8 mouse cellular contexts compared by ENCODE assay signal in the genomic region with DNA sequence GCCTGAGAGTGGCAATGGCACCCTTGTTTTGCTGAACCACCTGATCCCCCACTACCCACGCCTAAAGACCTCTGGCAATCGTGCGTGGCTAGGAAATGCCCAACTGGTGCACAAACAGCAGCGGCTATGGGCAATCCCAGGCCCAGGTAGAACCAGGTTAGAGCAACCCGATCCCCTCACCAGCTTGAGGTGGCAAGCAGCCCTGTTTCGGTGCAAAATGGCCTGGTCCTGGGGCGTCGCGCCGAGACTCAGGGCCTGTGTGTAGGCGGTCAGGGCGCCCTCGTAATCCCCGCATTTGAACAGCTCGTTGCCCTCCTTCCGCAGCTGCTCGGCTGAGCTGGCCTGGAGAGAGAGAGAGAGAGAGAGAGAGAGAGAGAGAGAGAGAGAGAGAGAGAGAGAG. TPM values are rescaled to one million over a fixed set of nuclear protein-coding genes. Genes with fewer than 3 reads are reported as not detected.
DNase-seq lines count a peak whose midpoint lies in the region; ATAC-seq and TF ChIP-seq lines count a peak whose summit lies in the region.

No protein-coding gene starts in this region.

- intact Hi-C loops in gastrocnemius, adult 2 months (cut with DNase I) = no loop called here

- peak overlapping the region; percentile 95 for H3K27ac ChIP-seq in gastrocnemius, adult 2 months
- peak overlapping the region; percentile 67 for H3K27ac ChIP-seq in forebrain, embryonic 16.5 days (ENCODE audit: low read length)
- H3K27ac ChIP-seq in kidney, embryonic 15.5 days = no peak overlapping the region
- H3K27ac ChIP-seq in stomach, embryonic 15.5 days = peak overlapping the region; percentile 54

- H3K4me1 ChIP-seq in forebrain, embryonic 16.5 days (replicated peaks; ENCODE audit: control insufficient read depth, insufficient read depth, low read length) = peaks cover 44% of the 10 kb centered on the region
- peaks cover 42% of the 10 kb centered on the region for H3K4me1 ChIP-seq in kidney, embryonic 15.5 days
- peaks cover 34% of the 10 kb centered on the region for H3K4me1 ChIP-seq in stomach, embryonic 15.5 days

- H3K9me3 ChIP-seq in forebrain, embryonic 16.5 days (ENCODE audit: control insufficient read depth, low read length) = no peaks in the 10 kb centered on the region
- no peaks in the 10 kb centered on the region for H3K9me3 ChIP-seq in kidney, embryonic 15.5 days (replicated peaks)
- H3K9me3 ChIP-seq in stomach, embryonic 15.5 days = no peaks in the 10 kb centered on the region

- 4% methylated on average over 17 of the region's 17 CpGs for WGBS in forebrain, embryonic 16.5 days
- 8% methylated on average over 16 of the region's 17 CpGs for WGBS in kidney, embryonic 15.5 days
- 11% methylated on average over 15 of the region's 17 CpGs for WGBS in stomach, embryonic 15.5 days

- peak overlapping the region; percentile 95 for H3K4me2 ChIP-seq in forebrain, embryonic 16.5 days (ENCODE audit: low read length)
- H3K4me2 ChIP-seq in kidney, embryonic 15.5 days = peak overlapping the region; percentile 87
- peak overlapping the region; percentile 90 for H3K4me2 ChIP-seq in stomach, embryonic 15.5 days

- TF ChIP-seq CTCF in gastrocnemius, adult 2 months (IDR thresholded peaks at IDR 0.05) = no peak

- H3K4me3 ChIP-seq in gastrocnemius, adult 2 months = peak overlapping the region; percentile 86
- peak overlapping the region; percentile 75 for H3K4me3 ChIP-seq in forebrain, embryonic 16.5 days (replicated peaks; ENCODE audit: low read length)
- H3K4me3 ChIP-seq in kidney, embryonic 15.5 days (replicated peaks) = peak overlapping the region; percentile 77
- H3K4me3 ChIP-seq in stomach, embryonic 15.5 days (replicated peaks) = peak overlapping the region; percentile 61

- H3K36me3 ChIP-seq in forebrain, embryonic 16.5 days (ENCODE audit: control insufficient read depth, insufficient read depth) = peaks cover 24% of the 10 kb centered on the region
- peaks cover 43% of the 10 kb centered on the region for H3K36me3 ChIP-seq in kidney, embryonic 15.5 days
- peaks cover 21% of the 10 kb centered on the region for H3K36me3 ChIP-seq in stomach, embryonic 15.5 days

- DNase-seq in gastrocnemius, adult 2 months = peak; percentile 68
- DNase-seq in gastrocnemius, postnatal 4 days (ENCODE audit: low spot score in 2 of 2) = no peak
- peak; percentile 18 for DNase-seq in T-cell, adult 2 months (ENCODE audit: low spot score)
- peak; percentile 13 for DNase-seq in lung, postnatal 25 days (ENCODE audit: low spot score)

- ATAC-seq in forebrain, embryonic 16.5 days = no peak
- no peak for ATAC-seq in kidney, embryonic 15.5 days (replicated peaks; ENCODE audit: low FRiP score)
- no peak for ATAC-seq in stomach, embryonic 15.5 days (ENCODE audit: insufficient read depth, low FRiP score, low read depth)
- ATAC-seq in megakaryocyte progenitor cell, adult 5-6 weeks (replicated peaks; ENCODE audit: poor library complexity) = no peak

- no peaks in the 10 kb centered on the region for H3K27me3 ChIP-seq in forebrain, embryonic 16.5 days (replicated peaks; ENCODE audit: control insufficient read depth, insufficient read depth, low read length)
- no peaks in the 10 kb centered on the region for H3K27me3 ChIP-seq in kidney, embryonic 15.5 days
- no peaks in the 10 kb centered on the region for H3K27me3 ChIP-seq in stomach, embryonic 15.5 days (replicated peaks)

- H3K9ac ChIP-seq in forebrain, embryonic 16.5 days (replicated peaks; ENCODE audit: low read depth, low read length) = peak overlapping the region; percentile 81
- peak overlapping the region; percentile 59 for H3K9ac ChIP-seq in kidney, embryonic 15.5 days
- H3K9ac ChIP-seq in stomach, embryonic 15.5 days = peak overlapping the region; percentile 65

RNA-seq across cellular contexts. Expression of a gene that starts 1.4 kb away (rescaled TPM):
- total RNA-seq in gastrocnemius, adult 2 months (2021) = 10 to 100 TPM; 12.3 to 12.7 TPM
- total RNA-seq in gastrocnemius, postnatal 4 days (2021) = 10 to 100 TPM; 18.4 to 19.4 TPM
- 47.7 and 56.3 TPM in 2 replicates for polyA plus RNA-seq in forebrain, embryonic 16.5 days (2015; fragmentation: Nextera tagmentation; extraction: Ambion mirVana)
- polyA plus RNA-seq in kidney, embryonic 15.5 days (2015; fragmentation: Nextera tagmentation; extraction: Ambion mirVana) = 38.9 and 41.1 TPM in 2 replicates
- polyA plus RNA-seq in stomach, embryonic 15.5 days (2015; fragmentation: Nextera tagmentation; extraction: Ambion mirVana) = 35.5 and 38.3 TPM in 2 replicates
- total RNA-seq in megakaryocyte progenitor cell, adult 5-6 weeks (2015) = 5.4 TPM in 2 replicates
- 15.6 and 16.6 TPM in 2 replicates for total RNA-seq in megakaryocyte progenitor cell, adult 5-6 weeks (2017)

RNA-seq across cellular contexts. Expression of a gene that starts 3.5 kb away (rescaled TPM):
- total RNA-seq in gastrocnemius, adult 2 months (2021) = 10 to 100 TPM; 23.6 to 26.1 TPM
- total RNA-seq in gastrocnemius, postnatal 4 days (2021) = 10 to 100 TPM; 48.0 to 48.3 TPM
- polyA plus RNA-seq in forebrain, embryonic 16.5 days (2015; fragmentation: Nextera tagmentation; extraction: Ambion mirVana) = 22.5 and 23.8 TPM in 2 replicates
- polyA plus RNA-seq in kidney, embryonic 15.5 days (2015; fragmentation: Nextera tagmentation; extraction: Ambion mirVana) = 18.9 and 21.1 TPM in 2 replicates
- 16.4 and 20.1 TPM in 2 replicates for polyA plus RNA-seq in stomach, embryonic 15.5 days (2015; fragmentation: Nextera tagmentation; extraction: Ambion mirVana)
- total RNA-seq in megakaryocyte progenitor cell, adult 5-6 weeks (2015) = 15.1 and 20.4 TPM in 2 replicates
- total RNA-seq in megakaryocyte progenitor cell, adult 5-6 weeks (2017) = 9.1 and 24.0 TPM in 2 replicates

RNA-seq across cellular contexts. Expression of a gene that starts 15.1 kb away (rescaled TPM):
- 1 to 10 TPM; 7.3 to 8.4 TPM for total RNA-seq in gastrocnemius, adult 2 months (2021)
- total RNA-seq in gastrocnemius, postnatal 4 days (2021) = 10 to 100 TPM in 1 of 2 experiments, 1 to 10 TPM in 1; 9.4 to 10.4 TPM
- polyA plus RNA-seq in forebrain, embryonic 16.5 days (2015; fragmentation: Nextera tagmentation; extraction: Ambion mirVana) = 8.7 and 17.2 TPM in 2 replicates
- 9.5 and 12.3 TPM in 2 replicates for polyA plus RNA-seq in kidney, embryonic 15.5 days (2015; fragmentation: Nextera tagmentation; extraction: Ambion mirVana)
- 10.0 and 13.8 TPM in 2 replicates for polyA plus RNA-seq in stomach, embryonic 15.5 days (2015; fragmentation: Nextera tagmentation; extraction: Ambion mirVana)
- 11.3 and 17.7 TPM in 2 replicates for total RNA-seq in megakaryocyte progenitor cell, adult 5-6 weeks (2015)
- 14.3 and 21.4 TPM in 2 replicates for total RNA-seq in megakaryocyte progenitor cell, adult 5-6 weeks (2017)

RNA-seq across cellular contexts. Expression of a gene that starts 31.8 kb away (rescaled TPM):
- 100 to 1,000 TPM; 111 to 161 TPM for total RNA-seq in gastrocnemius, adult 2 months (2021)
- 10 to 100 TPM; 87.2 to 91.1 TPM for total RNA-seq in gastrocnemius, postnatal 4 days (2021)
- polyA plus RNA-seq in forebrain, embryonic 16.5 days (2015; fragmentation: Nextera tagmentation; extraction: Ambion mirVana) = 19.9 and 24.0 TPM in 2 replicates
- polyA plus RNA-seq in kidney, embryonic 15.5 days (2015; fragmentation: Nextera tagmentation; extraction: Ambion mirVana) = 16.2 and 20.8 TPM in 2 replicates
- 16.3 and 16.4 TPM in 2 replicates for polyA plus RNA-seq in stomach, embryonic 15.5 days (2015; fragmentation: Nextera tagmentation; extraction: Ambion mirVana)
- 31.2 and 32.6 TPM in 2 replicates for total RNA-seq in megakaryocyte progenitor cell, adult 5-6 weeks (2015)
- total RNA-seq in megakaryocyte progenitor cell, adult 5-6 weeks (2017) = 37.9 and 44.0 TPM in 2 replicates

RNA-seq across cellular contexts. Expression of a gene that starts 45.1 kb away (rescaled TPM):
- total RNA-seq in gastrocnemius, adult 2 months (2021) = under 1 TPM; 0.38 to 0.45 TPM
- total RNA-seq in gastrocnemius, postnatal 4 days (2021) = 10 to 100 TPM; 40.0 to 41.4 TPM
- polyA plus RNA-seq in forebrain, embryonic 16.5 days (2015; fragmentation: Nextera tagmentation; extraction: Ambion mirVana) = 72.9 and 90.4 TPM in 2 replicates
- 137 and 150 TPM in 2 replicates for polyA plus RNA-seq in kidney, embryonic 15.5 days (2015; fragmentation: Nextera tagmentation; extraction: Ambion mirVana)
- polyA plus RNA-seq in stomach, embryonic 15.5 days (2015; fragmentation: Nextera tagmentation; extraction: Ambion mirVana) = 139 and 142 TPM in 2 replicates
- total RNA-seq in megakaryocyte progenitor cell, adult 5-6 weeks (2015) = 94.9 and 96.2 TPM in 2 replicates
- 152 and 153 TPM in 2 replicates for total RNA-seq in megakaryocyte progenitor cell, adult 5-6 weeks (2017)

Comparison
In these comparisons a context has a peak if more than half of its experiments do, and no peak if none do; other contexts are left out.
1. DNase-seq: peak in gastrocnemius, adult 2 months (single experiment), T-cell, adult 2 months (single experiment) and lung, postnatal 25 days (single experiment); none in gastrocnemius, postnatal 4 days (0 of 2).
2. Peak in every context shown above with its lines, with median percentiles within 50 percentile points of each other: H3K4me3 ChIP-seq, H3K4me2 ChIP-seq and H3K9ac ChIP-seq.